Mouse (Mus musculus) cortical plate, adult 2 months (tissue): Measurements from ENCODE around the gene Cep128.

Source experiments
- CTCF ChIP-seq: fragments of 200-500 bp; IDR thresholded peaks from 2 replicates; pipeline ENCODE4 v1.5.1; 2011; ENCODE audit warnings: mild to moderate bottlenecking, control low read depth, low read length; ENCODE audit not compliant: insufficient read depth; ENCODE audit errors: extremely low read depth
- POLR2A ChIP-seq: fragments of 200-500 bp; IDR thresholded peaks from 2 replicates; pipeline ENCODE4 v1.6.1; 2011; ENCODE audit warnings: mild to moderate bottlenecking, low read length, control low read depth; ENCODE audit not compliant: insufficient read depth; ENCODE audit errors: extremely low read depth

DNA sequence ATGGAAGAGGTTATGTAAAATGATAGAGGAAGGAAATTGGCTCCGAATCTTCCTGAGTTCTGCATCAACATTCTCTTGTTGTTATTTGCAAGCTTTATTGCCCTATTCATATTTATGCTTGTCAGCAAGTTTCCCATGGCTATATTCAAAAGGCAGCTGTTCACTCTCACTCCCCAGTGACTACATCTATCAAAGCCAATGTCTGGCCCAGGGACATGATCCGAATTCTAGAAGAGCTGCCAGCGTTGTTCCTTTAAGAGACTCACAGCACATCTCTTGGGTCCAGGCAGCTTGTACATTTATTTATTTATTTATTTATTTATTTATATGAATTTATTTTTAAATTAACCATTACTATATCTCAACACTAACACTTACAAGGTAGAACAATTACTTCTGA is 235.1 kb downstream of the Cep128 start:
- TF ChIP-seq CTCF, result no peak
- no peak for TF ChIP-seq POLR2A
